Mouse (Mus musculus): Measurements from ENCODE around the gene Tulp1.
"Not testable (repeated sequence)": the region's sequence is repeated elsewhere in the genome, so short reads cannot be mapped to it uniquely, and the experiment has no call there.

Tulp1 gene

DNA sequence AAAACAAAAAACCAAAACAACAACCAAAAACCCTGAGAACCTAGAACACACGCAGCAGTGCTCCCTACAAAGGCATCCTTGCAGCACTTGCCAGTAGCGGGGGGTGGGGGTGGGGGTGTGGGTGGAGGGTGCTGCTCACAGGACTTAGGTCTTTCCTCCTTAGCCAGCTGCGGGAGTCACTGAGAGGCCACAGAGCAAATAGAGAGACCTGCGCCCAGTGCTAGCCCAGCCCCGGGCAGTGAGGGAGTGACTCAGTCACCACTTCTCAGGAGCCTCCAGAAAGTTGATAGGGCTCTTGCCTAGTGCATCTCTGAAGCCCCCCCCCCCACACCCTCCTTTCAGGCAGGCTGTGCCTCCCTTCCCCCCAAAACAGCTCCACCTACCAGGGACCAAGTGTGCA is 4.0 kb upstream of the Tulp1 start:
- no peak for DNase-seq (ENCODE audit: low read depth, low spot score)

DNA sequence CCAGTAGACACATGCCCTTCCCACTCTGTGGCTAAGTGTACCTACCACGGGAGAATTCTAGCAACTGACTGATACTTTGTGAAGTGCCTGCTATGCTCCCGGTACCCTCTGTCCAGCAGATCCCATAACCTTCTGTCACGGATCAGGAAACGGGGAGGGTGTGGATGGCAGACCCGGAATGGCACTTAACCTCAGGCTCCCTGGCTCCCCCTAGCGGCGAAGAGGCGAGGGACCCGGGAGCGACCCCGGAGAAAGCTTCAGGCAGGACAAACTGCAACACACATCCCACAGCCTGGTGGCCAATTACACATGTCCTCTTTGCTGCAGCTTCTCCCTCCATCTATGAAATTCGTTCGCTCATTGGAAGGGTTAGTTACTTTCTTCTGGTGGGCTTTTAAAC is 3.4 kb upstream of the Tulp1 start:
- peak; percentile 47 for DNase-seq (ENCODE audit: low read depth, low spot score)

DNA sequence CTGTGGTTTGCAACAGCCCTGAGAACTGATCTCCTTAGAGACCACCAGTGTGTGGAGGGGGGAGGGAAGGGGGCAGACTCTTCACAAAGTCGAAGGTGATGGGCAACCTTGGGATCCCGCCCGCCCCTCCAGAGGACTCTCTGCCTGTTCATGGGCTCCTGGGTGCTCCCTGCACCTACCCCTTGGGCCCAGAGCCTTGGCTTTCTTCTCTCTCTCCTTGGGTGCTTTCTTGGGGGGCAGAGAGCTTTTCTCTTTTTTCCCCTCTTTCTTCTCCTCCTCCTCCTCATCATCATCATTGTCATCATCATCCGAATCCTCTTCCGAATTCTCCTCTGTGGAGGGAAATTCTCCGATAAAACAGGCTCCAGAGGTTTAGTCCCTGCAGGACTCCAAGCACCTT is 1.5 kb downstream of the Tulp1 start:
- DNase-seq (ENCODE audit: low read depth, low spot score), result no peak

DNA sequence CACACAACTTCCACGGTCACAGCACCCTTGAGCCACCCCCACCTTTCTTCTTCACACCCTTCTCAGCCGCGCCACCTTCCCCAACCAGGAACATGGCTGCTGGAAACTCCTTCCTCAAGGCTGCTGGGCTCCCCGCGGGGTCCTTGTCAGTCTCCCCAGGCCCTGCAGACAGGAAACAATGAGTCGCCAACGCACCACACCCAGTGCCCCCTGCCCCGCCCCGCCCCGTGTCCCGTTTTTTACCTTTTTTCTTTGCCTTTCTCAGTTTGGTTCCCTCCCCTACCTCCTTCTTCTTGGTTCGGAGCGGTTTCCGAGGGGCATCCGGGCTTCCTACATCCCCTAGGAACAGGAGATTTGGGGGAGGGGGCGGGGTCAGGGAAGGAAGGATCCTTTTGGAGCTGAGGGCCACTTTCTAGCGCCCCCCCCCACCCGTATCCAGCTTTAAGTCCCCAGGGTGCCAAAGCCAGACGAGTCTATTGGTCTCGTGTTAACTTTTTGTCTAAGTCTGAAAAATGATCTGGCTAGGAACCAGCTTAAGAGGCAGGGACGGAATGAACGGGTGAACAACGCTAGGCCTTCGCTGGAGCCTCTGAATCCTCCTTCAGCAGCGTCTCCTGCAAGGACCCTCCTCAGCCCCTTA is 2.2 kb downstream of the Tulp1 start:
- DNase-seq (ENCODE audit: low read depth, low spot score), result no peak

DNA sequence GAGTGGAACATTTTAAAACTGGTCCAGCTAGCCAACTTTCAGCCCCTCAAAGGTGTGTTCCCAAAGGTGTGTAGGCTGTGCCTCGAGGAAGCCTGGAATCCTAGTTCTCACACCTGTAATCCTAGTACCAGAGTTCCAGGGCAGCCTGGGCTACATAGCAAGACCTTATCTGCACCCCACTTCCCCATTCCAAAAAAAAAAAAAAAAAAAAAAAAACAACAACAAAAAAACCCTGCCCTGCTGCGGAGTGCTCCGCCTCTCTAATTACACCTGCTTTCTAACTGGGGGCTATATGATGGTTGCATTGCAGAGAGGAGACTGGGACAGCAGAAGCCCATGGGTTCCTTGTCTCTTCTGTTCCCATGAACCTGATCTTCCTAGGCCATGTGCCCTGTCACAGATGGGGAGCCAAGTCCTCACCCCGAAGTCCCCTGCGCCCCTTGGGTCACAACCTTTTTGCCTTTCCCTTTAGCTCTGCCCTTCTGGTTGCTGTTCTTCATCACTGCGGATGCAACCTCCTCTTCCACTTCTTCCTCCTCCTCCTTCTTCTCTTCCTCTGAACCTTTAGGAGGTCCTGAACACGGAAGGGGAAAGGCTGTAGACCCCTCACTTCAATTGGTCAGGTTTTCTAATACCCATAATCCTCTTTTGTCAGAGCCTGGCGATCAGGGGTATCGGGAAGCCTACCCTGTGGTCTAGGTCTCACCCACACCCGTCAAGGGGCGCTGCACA is 2.9 kb downstream of the Tulp1 start:
- no peak for DNase-seq (ENCODE audit: low read depth, low spot score)

DNA sequence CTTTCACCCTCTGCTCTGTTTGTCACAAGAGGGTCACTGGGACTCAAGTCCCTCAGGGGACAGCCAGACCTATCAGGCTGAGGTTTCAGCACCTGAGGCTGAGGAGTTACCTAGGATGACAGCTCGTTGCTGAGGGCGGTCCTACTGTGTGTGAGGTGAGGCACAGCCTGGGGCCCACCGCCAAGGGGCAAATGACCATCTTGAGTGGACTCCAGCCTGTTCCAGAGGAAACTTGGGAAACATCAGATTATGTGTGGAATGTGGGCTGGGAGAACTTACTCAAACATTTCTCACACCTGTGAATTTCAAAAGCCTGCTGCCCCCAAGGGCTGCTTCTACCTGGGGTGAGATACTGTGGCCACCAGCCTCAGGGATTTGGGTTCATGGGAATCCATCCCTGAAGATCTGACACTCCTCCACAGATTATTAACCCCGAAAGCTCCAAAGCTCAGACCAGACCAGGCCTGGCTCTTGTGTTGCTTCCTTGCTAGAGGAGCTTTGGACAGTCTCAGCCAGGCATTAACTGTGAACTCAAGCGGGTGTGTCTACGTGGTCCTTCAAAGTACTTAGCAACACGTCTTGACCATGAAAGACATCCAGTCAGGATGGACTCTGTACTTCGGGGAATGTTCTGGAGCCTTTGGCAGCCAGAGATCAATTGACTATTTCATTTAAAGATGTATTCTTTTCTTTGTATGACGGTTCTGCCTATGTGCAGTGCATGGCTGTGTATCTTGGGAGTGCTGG is 4.3 kb downstream of the Tulp1 start:
- DNase-seq (ENCODE audit: low read depth, low spot score), result no peak

DNA sequence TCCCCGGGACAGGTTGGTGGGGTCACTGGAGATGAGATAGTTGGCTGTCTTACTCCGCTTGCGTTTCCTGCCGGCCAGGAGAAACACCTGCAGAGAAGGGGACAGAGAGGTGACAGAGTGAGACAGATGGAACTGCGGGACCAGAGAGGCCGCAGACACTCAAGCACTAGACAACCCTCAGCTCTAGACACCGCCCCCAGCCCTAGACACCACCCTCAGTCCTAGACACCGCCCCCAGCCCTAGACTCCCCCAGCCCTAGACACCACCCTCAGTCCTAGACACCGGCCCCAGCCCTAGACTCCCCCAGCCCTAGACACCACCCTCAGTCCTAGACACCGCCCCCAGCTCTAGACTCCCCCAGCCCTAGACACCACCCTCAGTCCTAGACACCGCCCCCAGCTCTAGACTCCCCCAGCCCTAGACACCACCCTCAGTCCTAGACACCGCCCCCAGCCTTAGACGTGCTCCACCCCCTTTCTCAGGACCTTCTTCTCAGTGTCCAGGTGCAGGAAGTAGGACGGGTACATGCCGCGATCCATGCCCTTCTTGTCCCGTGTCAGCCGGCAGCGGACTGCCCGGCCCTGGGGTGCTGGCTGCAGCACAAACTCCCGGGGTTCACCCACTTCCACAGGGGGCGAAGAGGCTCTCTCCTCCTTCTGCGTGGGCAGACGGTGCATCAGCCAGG is 6.3 kb downstream of the Tulp1 start:
- DNase-seq (ENCODE audit: low read depth, low spot score), result not testable (repeated sequence)

DNA sequence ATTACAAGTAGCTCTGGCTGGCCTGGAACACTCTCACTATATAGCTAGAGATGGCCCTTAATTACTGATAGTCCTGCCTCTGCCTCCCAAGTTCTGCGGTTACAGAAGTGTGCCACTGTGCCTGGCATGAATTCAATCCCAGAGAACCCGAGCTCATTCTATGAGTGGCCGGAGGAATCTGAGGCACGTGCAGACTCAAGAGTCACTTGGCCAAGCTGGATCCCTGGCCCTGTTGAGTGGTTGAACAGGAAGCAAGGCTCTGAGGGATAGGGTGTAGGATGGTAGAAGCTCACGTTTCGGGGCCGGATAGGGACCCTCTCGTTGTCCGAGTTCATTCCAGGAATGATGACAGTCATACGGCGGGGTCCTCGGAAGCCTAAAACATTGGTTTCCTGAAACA is 9.2 kb downstream of the Tulp1 start:
- DNase-seq (ENCODE audit: low read depth, low spot score), result no peak

DNA sequence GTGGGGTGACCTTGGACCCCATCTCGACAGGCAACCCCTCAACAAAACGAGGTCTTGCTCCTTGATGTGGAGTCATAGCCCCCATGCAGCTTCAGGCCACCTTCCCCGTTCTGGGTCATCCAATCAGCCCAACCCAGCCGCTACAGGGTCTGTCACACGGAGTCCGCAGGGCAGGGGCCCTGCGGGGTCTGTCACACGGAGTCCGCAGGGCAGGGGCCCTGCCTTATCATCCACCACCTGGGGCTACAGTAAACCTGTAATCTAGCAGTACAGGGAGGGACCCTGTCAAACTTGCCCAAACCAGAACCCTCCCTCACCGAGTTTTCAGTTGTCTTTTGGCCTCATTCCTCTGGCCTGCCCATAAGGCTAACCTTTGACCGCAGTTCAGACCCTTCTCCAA is 13.0 kb downstream of the Tulp1 start:
- no peak for DNase-seq (ENCODE audit: low read depth, low spot score)

DNA sequence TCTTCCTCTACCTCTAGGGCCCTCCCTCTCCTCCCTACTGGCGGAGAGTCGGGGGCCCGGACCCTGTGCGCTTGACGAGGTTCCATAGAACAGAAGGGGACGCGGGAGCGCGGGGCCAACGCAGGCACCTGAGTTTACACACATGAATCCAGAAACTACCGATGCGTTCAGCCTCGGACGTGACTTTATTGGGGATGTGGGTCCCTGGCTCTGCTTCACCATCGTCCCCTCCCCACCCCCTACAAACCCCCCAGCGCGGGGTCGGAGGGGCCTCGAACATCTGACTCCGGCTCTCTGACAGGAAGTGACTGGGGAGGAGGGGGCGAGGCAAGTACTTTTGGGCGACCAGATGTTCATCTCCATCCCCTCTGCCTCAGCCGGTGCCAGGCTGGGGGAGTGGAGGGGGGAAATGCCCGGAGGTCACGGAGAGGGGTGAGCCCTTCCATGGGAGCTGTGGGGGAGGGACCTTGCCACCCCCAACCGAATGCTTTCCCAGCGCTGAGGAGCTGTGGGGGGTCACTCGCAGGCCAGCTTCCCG is 13.6 kb downstream of the Tulp1 start:
- DNase-seq (ENCODE audit: low read depth, low spot score), result no peak

DNA sequence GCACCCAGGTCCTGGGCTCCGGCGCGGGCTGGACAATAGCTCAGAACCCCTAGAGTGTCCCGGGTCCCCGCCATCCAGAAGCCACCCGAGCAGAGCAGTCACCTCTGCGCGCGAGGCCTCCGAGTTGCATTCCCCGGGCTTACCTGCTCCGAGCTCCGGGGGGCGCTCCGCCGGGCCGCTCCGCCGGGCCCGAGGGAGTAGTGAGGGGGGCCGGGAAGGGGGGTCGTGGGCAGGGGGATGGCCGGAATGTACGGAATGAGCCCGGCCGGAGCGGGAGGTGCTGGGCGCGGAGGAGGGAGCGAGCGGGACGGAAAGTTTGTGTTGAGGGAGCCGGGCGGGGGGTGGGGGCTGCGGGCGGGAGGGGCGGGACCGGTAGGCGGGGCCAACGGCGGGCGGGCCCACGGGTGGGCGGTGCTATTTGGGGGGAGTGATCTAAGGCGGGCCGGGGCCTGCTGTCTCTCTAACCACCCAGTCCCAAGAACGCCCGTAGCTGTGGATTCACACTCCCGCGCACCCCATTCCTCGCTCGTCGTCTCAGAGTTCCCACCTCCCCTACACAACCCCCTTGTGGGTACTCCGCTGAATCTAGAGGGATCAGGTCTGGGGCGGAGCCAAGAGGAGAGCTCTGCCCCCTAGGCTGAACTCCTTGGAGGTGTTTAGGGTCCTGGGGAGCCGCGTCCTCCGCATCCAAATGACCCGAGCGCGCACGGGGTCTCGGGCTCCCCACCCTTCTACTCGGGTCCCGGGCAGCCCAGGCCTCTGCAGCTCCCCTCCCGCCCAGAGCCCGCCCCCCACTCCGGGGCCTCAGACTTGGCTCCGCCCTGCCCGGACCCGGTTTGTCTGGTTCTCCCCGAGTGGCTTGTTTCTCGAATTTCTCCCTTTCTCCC is 14.3 kb downstream of the Tulp1 start, which contains the start of gene Tead3:
Gene Tead3, minus strand, starts transcription at position 352 of the 887 bp plus-strand sequence.
- no peak for DNase-seq (ENCODE audit: low read depth, low spot score)

DNA sequence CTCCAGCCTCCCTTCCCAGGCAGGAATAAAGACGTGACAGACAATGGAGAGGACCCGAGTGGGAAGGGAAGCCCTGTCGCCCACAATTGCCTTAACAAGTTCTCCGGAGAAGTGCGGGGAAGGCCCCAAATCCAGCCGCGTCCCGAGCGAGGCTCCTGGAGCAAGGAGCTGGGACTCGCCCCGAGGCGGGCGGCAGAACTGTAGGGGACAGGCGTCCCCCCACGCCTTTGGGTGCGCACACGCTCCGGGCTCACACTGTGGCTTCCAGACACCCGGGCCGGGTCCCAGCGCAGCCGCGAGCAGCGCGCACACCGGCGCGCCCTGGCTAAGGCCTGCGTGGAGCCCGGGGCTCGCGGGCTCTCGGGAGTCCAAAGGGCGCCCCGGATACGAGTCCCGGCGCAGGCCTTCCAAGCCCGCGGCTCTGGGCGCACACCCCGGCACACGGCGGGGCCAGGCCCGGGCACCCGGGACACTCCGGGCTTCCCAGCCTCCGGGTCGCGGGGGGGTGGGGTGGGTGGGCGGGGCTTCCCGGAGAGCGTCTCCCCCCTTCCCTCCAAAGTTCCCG is 15.0 kb downstream of the Tulp1 start:
- DNase-seq (ENCODE audit: low read depth, low spot score), result no peak

DNA sequence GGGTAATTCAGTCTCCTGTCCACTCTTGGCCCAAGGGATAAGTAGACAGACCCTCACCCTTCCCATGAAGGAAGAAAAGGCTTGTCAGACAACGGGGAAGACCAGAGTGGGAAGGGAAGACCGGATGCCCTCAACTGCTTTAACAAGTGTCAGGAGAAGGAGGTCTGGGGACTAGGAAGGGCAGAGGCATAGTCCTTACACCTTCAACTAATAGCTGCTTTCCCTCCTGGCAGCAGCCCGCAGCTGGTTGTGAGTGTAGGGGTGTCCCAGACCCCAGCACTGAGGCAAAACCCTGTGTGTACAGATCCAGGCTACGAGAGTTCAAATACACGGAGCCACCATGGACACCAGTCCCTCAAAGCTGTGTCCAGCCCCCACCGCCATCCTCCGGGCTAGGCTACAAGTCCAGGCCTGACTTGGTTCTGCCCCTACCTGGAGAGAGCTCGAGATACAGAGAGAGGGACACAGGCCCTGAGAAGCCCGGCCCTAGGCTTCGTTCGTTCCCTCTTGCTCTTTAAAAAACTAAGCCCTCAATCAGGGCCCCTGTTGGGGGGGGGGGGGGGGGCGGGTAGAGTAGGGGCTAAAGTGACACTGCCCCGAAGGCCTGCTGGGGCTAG is 15.7 kb downstream of the Tulp1 start:
- no peak for DNase-seq (ENCODE audit: low read depth, low spot score)

DNA sequence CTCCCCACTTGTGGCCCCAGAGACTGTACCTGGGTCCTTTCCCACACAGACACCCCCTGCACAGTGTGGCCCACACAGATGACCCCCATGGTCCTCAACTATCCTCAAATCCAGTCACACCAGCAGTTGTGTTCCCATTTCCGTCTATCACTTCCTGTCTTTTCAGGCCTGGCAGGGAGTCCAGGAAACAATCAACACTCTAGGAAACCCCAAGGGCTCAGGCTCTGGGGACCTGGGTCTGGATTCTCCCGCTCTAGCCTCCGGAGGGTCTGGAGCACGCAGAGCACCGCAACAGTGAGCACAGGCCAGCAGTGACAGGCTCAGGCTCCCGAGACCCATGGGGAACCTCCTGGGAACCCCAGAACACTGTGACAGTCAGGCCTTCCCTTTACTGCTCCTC is 16.8 kb downstream of the Tulp1 start:
- no peak for DNase-seq (ENCODE audit: low read depth, low spot score)

DNA sequence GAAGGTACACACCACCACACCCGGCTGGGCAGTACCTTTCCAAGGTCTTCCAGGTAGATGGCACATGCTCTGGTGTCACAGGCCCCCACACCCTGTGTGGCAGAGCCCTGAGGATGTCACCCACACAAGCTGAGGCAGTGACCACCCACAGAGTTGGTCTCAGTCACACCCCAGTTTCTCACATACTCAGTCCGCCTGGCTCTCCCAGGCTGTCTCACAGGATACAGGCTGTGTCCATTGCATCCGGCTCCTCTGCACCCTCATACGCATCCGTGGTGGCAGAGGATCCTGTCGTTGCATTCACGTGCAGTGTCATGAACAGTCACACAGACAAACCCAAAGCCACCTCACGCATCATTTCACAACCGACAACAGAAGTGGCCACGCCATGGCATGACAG is 17.7 kb downstream of the Tulp1 start:
- DNase-seq (ENCODE audit: low read depth, low spot score), result no peak

DNA sequence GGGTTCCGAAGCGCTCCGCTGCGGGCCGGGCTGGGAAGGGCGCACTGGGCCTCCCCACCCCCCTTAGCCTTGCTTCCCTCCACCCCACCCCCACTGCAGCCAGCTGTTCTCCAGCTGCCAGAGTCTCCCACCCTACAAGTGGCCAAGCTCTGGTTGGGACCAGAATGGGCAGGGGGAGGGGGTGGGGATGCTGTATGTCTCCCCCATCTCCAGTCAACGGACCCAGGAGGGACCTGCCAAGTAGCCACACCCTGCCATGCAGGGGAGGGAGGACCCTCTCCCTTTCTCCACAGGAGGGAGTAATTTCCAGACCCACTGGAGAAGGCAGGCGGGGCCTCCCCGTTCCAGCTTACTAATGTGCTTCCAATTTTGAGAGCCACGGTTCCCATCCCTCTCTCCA is 19.1 kb downstream of the Tulp1 start:
- DNase-seq (ENCODE audit: low read depth, low spot score), result no peak

DNA sequence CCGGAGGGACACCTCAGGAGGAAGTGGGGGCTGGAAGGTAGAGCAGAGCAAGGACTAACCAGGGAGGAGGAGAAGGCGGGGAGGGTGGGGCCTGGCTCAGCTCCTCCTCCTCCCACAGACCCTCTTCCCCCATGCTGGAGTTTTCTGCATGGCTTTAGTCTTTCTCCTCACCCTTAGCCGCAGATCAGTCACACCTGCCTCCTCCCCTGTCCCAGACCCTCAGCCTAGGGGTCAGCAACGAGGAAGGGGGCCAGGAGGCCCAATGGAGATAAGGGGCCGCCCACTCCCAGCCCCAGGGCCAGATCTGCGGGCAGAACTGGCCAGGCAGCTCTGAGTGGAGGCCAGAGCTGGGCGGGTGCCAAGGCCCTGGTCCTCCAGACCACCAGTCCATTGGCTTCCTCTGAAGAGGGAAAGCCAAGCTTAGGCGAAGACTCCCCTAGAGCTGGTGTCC is 19.7 kb downstream of the Tulp1 start:
- no peak for DNase-seq (ENCODE audit: low read depth, low spot score)

DNA sequence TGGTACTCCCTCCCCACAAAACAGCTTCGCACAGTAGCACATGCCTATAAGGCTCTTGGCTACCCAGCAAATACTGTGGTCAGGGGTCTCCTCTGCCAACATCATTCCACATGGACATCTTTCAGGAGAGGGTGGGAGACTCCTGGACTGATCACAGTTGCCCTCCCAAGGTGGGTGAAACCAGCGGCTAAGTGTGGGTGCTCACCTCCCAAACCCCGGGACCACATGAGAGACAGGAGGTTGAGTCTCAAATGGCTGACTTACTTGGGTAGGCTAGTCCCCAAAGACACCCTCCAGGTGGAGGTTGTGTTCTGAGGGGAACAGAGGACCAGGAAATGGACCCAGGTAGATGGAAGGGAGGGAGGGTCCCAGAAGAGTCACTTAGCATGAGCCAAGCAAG is 20.4 kb downstream of the Tulp1 start:
- no peak for DNase-seq (ENCODE audit: low read depth, low spot score)

DNA sequence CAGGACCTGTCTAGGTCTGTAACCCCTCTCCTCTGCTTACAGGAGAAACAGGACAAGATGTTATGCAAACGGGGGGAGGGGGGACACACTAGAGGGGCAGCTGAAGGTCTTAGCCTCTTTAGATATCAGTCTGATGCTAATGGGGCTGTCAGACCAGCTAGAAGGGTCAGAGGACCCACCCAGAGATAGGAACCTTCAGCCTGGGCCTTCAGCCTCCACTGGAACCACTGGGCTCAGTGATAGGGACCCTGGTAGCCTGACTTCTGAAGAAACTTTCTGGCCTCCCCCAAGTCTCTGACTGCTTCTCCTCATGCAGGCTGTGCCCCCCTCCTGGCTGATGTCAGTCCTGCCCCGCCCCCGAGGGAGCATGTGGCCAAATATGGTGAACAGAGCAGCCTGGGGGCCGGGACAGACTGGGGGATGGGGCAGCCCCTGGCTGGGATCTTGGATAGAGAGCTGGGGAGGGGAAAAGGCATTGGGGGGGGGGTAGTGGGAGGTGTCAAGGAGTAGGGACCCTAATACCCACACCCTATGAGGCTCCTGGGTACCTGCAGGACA is 20.9 kb downstream of the Tulp1 start:
- DNase-seq (ENCODE audit: low read depth, low spot score), result no peak

DNA sequence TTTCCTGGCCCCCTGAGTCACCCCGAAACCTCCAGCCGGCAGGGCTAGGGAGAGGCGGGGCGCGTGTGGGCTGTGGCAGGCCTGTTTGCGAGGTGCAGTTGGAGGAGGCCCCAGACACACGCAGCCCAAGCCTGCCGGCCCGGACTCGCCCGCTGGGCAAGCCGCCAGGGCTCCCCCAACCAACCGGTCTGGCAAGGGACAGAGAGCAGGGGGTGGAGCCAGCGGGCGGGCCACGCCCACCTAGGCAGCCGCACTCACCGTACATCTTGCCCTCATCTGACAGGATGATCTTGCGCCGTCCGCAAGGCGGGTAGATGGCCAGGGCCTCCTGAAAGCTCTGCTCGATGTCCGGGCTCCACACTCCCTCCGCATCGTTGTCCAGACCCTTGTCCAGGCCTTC is 23.9 kb downstream of the Tulp1 start:
- no peak for DNase-seq (ENCODE audit: low read depth, low spot score)
